Mouse (Mus musculus) heart, adult 8-10 months (tissue): Measurements from ENCODE around the gene Ddx17. TPM values are rescaled to one million over a fixed set of nuclear protein-coding genes. Genes with fewer than 3 reads are reported as not detected.

Experiments
- DNase-seq: peaks from one replicate; pipeline ENCODE4 v3.0.0; 2022; ENCODE audit warnings: low spot score
- total RNA-seq, 4 experiments: library from RNA; stranded (reverse); gene quantifications; 2 replicates each; pipeline ENCODE4 v1.2.4; 2022

Gene Ddx17
- 10 to 100 TPM; 67.0 to 82.8 (median 74.6) TPM for total RNA-seq

- peak; percentile 97 for DNase-seq
Observed at GRCm38 (mm10) chr15:79546410-79547288, at the start of gene Ddx17. Ddx17 (minus strand) TSS chr15:79546741.

GRCm38 (mm10) chr15:79581581-79581980 lies 35.0 kb upstream of the Ddx17 start:
- DNase-seq: no peak

GRCm38 (mm10) chr15:79577671-79578426 lies 31.3 kb upstream of the Ddx17 start:
- no peak for DNase-seq

- DNase-seq: no peak
Observed at GRCm38 (mm10) chr15:79576947-79577346, 30.4 kb upstream of the Ddx17 start.

GRCm38 (mm10) chr15:79575543-79576222 lies 29.1 kb upstream of the Ddx17 start:
- no peak for DNase-seq

- no peak for DNase-seq
Observed at GRCm38 (mm10) chr15:79562417-79562816, 15.9 kb upstream of the Ddx17 start.

GRCm38 (mm10) chr15:79559649-79560048 lies 13.1 kb upstream of the Ddx17 start:
- no peak for DNase-seq

- no peak for DNase-seq
Observed at GRCm38 (mm10) chr15:79552566-79552965, 6.0 kb upstream of the Ddx17 start.

- DNase-seq: no peak
Observed at GRCm38 (mm10) chr15:79548226-79548625, 1.7 kb upstream of the Ddx17 start.

- DNase-seq: no peak
Observed at GRCm38 (mm10) chr15:79547289-79547820, 814 bp upstream of the Ddx17 start.

- peak; percentile 79 for DNase-seq
Observed at GRCm38 (mm10) chr15:79545921-79546399, 581 bp downstream of the Ddx17 start.

GRCm38 (mm10) chr15:79545496-79545895 lies 1.0 kb downstream of the Ddx17 start:
- DNase-seq: no peak

- no peak for DNase-seq
Observed at GRCm38 (mm10) chr15:79543968-79544367, 2.6 kb downstream of the Ddx17 start.

GRCm38 (mm10) chr15:79533796-79534195 lies 12.7 kb downstream of the Ddx17 start:
- no peak for DNase-seq

GRCm38 (mm10) chr15:79529935-79530334 lies 16.6 kb downstream of the Ddx17 start:
- DNase-seq: no peak

- no peak for DNase-seq
Observed at GRCm38 (mm10) chr15:79527991-79528639, 18.4 kb downstream of the Ddx17 start.

- no peak for DNase-seq
Observed at GRCm38 (mm10) chr15:79527192-79527591, 19.3 kb downstream of the Ddx17 start.

- peak; percentile 42 for DNase-seq
Observed at GRCm38 (mm10) chr15:79525979-79526768, 20.4 kb downstream of the Ddx17 start.

GRCm38 (mm10) chr15:79525564-79525963 lies 21.0 kb downstream of the Ddx17 start:
- DNase-seq: no peak
